Mouse (Mus musculus) lung, postnatal 0 days (tissue): ENCODE data around the gene Il17c. TPM values are rescaled to one million over a fixed set of nuclear protein-coding genes. Genes with fewer than 3 reads are reported as not detected.

ENCODE experiments used
- ATAC-seq: fragments of 200-750 bp; cut with Nextera tagmentation; 2 replicates; pipeline ENCODE4 v1.8.0; 2017; ENCODE audit warnings: moderate library complexity
- DNase-seq: peaks from one replicate; pipeline ENCODE4 v3.0.0-alpha.2; 2016; ENCODE audit warnings: low spot score
- H3K27ac ChIP-seq: fragments of 300-500 bp; sonication (generic); 2 replicates; pipeline ENCODE4 v1.5.1; 2014; ENCODE audit warnings: antibody characterized with exemption, mild to moderate bottlenecking, low read length, mixed read lengths
- H3K27me3 ChIP-seq: fragments of 300-500 bp; sonication (generic); replicated peaks from 2 replicates; pipeline ENCODE4 v1.6.1; 2014; ENCODE audit warnings: low read length, mixed read lengths; ENCODE audit not compliant: insufficient read depth
- H3K36me3 ChIP-seq: fragments of 300-500 bp; sonication (generic); 2 replicates; pipeline ENCODE4 v1.6.1; 2014; ENCODE audit warnings: low read length, mixed read lengths; ENCODE audit not compliant: insufficient read depth
- H3K4me1 ChIP-seq: fragments of 300-500 bp; sonication (generic); 2 replicates; pipeline ENCODE4 v1.6.1; 2014; ENCODE audit warnings: antibody characterized with exemption, low read depth, low read length, mixed read lengths; ENCODE audit not compliant: insufficient read depth
- H3K4me2 ChIP-seq: fragments of 300-500 bp; sonication (generic); replicated peaks from 2 replicates; pipeline ENCODE4 v1.6.1; 2014; ENCODE audit warnings: low read depth, mild to moderate bottlenecking, low read length, moderate library complexity, mixed read lengths
- H3K4me3 ChIP-seq: fragments of 300-500 bp; sonication (generic); 2 replicates; pipeline ENCODE4 v1.5.1; 2014; ENCODE audit warnings: low read depth, low read length
- H3K9ac ChIP-seq: fragments of 300-500 bp; sonication (generic); replicated peaks from 2 replicates; pipeline ENCODE4 v1.6.1; 2014; ENCODE audit warnings: low read depth, mild to moderate bottlenecking
- H3K9me3 ChIP-seq: fragments of 300-500 bp; sonication (generic); 2 replicates; pipeline ENCODE4 v1.6.1; 2016; ENCODE audit warnings: low read length, mixed read lengths
- CTCF ChIP-seq: IDR thresholded peaks from 2 replicates; pipeline ENCODE4 v1.5.1; 2016; ENCODE audit warnings: antibody characterized with exemption, mild to moderate bottlenecking
- EP300 ChIP-seq: IDR thresholded peaks from 2 replicates; pipeline ENCODE4 v1.6.1; 2016; ENCODE audit warnings: antibody characterized with exemption, mild to moderate bottlenecking, control low read depth
- WGBS: fragments of 180-500 bp; shearing (Covaris S2); extraction: QIAGEN DNeasy Blood & Tissue Kit; methylation state at CpG from one replicate; pipeline ENCODE4 v1.1.7; 2014; 5-methylcytosine and 5-hydroxymethylcytosine counted together
- polyA plus RNA-seq: library from polyadenylated mRNA; unstranded; fragments of >200 nt; fragmentation: Nextera tagmentation; extraction: Ambion mirVana; gene quantifications from 2 replicates; pipeline ENCODE4 v1.2.1, GENCODE M21; 2015

Gene Il17c
- polyA plus RNA-seq, 1 experiment from 2014 or later, result not detected

DNA sequence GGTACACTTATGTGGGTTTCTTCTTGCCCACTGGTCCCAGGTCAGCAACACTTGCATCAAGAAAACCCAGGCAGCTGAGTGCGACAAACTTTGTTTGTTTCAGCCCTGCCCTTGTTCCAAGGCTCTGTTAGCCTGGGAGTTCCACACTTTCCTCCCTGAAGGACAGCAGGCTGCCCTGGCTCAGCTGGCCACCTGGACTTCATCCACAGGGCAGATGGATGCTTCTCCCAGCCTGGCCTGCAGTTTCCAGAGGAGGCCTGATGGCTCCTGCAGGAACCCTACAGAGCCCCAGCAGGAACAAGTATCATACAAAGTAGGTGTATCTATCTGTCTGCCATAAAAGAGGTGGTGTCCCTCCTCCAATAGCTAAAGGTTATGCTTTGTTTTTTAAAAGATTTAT, 19.5 kb downstream of the Il17c start:
- H3K9me3 ChIP-seq, result no peaks in the 10 kb centered on the region
- no peak for TF ChIP-seq CTCF
- TF ChIP-seq EP300, result no peak
- H3K4me3 ChIP-seq, result no peak overlapping the region
- no peak overlapping the region for H3K4me2 ChIP-seq
- no peak for ATAC-seq
- H3K4me1 ChIP-seq, result peaks cover 7% of the 10 kb centered on the region; the same call in 1 of the 2 replicates
- H3K27ac ChIP-seq, result no peak overlapping the region
- H3K27me3 ChIP-seq, result no peaks in the 10 kb centered on the region
- no peak for DNase-seq
- 88% methylated on average over 1 of the region's 1 CpGs for WGBS
- no peak overlapping the region for H3K9ac ChIP-seq
- no peaks in the 10 kb centered on the region for H3K36me3 ChIP-seq

DNA sequence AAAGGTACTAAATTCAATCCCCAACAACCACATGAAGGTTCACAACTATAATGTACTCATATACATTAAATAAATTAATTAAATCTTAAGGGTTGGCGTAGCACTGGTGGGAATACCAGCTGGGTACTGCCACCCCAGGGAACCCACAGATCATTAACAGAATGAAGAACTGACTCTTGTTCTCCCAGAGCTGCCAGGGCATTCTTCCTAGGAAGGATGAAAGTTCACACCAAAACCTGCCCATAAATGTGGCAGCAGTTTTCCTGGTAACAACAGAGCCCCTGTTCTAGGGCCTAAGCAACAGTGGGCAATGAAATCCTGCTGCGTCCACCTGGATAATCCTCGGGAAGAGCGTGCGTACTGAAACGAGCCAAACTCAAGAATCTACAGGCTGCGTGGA, 20.5 kb downstream of the Il17c start:
- no peak for DNase-seq
- peak overlapping the region; percentile 43 for H3K9ac ChIP-seq
- TF ChIP-seq CTCF (no peak), EP300 (no peak)
- no peak overlapping the region for H3K27ac ChIP-seq
- H3K4me1 ChIP-seq, result peaks cover 7% of the 10 kb centered on the region; the same call in 1 of the 2 replicates
- no peaks in the 10 kb centered on the region for H3K36me3 ChIP-seq
- no peaks in the 10 kb centered on the region for H3K27me3 ChIP-seq
- WGBS, result 23% methylated on average over 7 of the region's 7 CpGs
- peak overlapping the region; percentile 52 for H3K4me3 ChIP-seq
- ATAC-seq, result no peak
- H3K4me2 ChIP-seq, result peak overlapping the region; percentile 97
- no peaks in the 10 kb centered on the region for H3K9me3 ChIP-seq

DNA sequence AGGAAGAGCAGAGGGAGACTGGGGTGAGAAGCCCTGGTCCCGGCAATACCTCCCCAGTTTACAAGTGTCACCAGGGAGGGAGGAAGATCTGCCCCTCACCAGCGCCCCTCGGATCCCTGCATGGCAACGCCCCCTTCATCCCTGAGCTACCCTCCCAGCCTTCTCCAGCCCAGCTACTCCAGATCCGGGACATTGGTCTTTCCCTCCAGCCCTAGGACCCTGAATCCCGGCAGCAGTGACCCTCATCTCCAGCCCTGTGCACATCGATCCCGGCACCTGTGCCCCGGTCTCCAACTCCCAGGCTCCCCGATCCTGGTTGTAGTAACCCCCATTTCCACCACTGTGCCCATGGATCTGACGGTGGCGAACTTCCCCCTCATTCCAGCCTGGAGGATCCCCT, 21.0 kb downstream of the Il17c start:
- ATAC-seq (no peak), DNase-seq (no peak)
- 2% methylated on average over 11 of the region's 12 CpGs for WGBS

DNA sequence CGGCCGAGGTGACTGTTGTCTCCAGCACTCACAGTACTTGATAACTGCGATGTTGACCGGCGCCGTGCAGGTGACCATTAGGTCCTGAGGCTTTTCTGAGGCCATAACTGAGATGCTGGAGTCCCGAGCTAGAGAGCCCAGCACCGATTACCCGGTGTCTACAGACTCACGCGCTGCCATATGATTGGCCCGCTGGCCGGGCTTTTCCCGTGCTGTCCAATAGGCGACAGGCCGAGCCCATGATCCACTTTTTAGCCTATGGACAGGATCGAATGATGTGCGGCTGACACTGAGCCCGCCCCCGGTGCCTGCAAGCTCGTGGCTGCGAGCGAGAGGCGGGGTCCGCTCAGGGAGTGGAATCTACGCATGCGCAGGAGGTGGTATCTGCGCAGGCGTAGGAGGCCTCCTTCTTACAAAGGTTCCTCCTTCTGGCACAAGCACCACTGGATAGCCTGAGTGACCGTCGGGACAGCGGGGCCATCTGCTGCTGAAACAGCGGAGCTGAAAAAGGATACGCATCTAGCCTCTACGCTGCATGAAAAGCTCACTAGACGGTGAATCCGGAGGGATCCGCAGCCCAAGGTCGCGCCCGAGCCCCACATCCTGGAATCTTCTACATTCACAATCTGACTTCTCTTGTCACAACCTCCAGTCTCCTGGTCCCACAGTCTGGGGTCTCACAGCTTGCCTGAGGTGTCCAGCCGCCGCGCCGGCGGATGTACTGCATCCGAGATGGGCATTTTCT, 21.6 kb downstream of the Il17c start, which contains the start of gene Mvd:
Gene Mvd (minus strand): TSS at position 161 of the 745 bp plus-strand sequence.
- Histone ChIP-seq H3K4me3 (peak within 1 kb of the TSS; percentile 52), H3K9ac (peak within 1 kb of the TSS; percentile 45), H3K27me3 (no peaks in the 10 kb centered on the region), H3K36me3 (no peaks in the 10 kb centered on the region), H3K4me1 (peaks cover 7% of the 10 kb centered on the region; the same call in 1 of the 2 replicates), H3K27ac (peak within 1 kb of the TSS; percentile 90), H3K9me3 (no peaks in the 10 kb centered on the region), H3K4me2 (peak within 1 kb of the TSS; percentile 97)
- under 1% methylated on average over 47 of the region's 47 CpGs for WGBS
- peak; percentile 71 for TF ChIP-seq CTCF
- no peak for TF ChIP-seq EP300
- ATAC-seq, result peak; percentile 97
- peak; percentile 100 for DNase-seq

More for the DNA sequence above, 21.0 kb downstream of the Il17c start:
- H3K9ac ChIP-seq, result peak overlapping the region; percentile 43
- no peaks in the 10 kb centered on the region for H3K36me3 ChIP-seq
- H3K9me3 ChIP-seq, result no peaks in the 10 kb centered on the region
- H3K4me3 ChIP-seq, result peak overlapping the region; percentile 52
- peaks cover 7% of the 10 kb centered on the region; the same call in 1 of the 2 replicates for H3K4me1 ChIP-seq
- H3K27me3 ChIP-seq, result no peaks in the 10 kb centered on the region
- peak overlapping the region; percentile 59; the same call in 1 of the 2 replicates for H3K27ac ChIP-seq
- TF ChIP-seq EP300 (no peak), CTCF (no peak)
- peak overlapping the region; percentile 97 for H3K4me2 ChIP-seq

DNA sequence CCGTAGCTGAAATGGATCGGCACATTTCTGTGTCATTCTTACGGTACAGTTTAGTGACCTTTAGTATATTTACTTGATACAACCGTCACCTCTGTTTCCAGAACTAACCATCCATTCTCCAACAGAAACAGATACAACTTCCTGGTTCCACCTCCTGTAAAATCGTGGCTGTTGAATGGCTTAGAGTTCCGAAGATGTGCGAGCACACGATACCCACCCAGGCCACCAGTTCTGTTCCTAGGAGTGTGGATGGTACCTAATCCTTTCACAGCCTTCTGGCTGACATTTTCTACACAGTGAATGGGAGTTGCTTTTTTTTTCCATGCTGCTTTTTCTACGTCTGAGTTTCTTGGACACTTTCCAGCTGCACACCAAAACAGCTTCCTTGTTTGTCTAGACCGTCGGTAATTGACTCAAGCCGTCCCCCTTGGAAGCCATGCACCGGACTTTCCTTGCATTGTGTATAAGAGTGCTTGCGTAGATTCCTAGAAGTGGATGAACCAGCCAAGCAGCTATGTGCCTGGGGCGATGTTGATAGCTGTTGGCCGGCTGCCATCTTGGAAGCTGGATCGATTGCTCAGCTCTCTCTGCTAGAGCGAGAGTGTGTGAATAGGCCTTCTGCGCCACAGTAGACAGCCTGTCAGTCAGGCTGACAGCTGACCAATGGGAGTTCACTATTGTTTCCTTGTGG, 22.4 kb downstream of the Il17c start:
- H3K36me3 ChIP-seq, result no peaks in the 10 kb centered on the region
- H3K4me3 ChIP-seq, result peak overlapping the region; percentile 52
- peak; percentile 95 for TF ChIP-seq EP300
- no peak for TF ChIP-seq CTCF
- peak overlapping the region; percentile 45 for H3K9ac ChIP-seq
- H3K27me3 ChIP-seq, result no peaks in the 10 kb centered on the region
- peaks cover 7% of the 10 kb centered on the region; the same call in 1 of the 2 replicates for H3K4me1 ChIP-seq
- H3K27ac ChIP-seq, result peak overlapping the region; percentile 90
- H3K4me2 ChIP-seq, result peak overlapping the region; percentile 97
- no peaks in the 10 kb centered on the region for H3K9me3 ChIP-seq
- WGBS, result under 1% methylated on average over 19 of the region's 19 CpGs
- peak; percentile 97 for DNase-seq
- peak; percentile 68 for ATAC-seq

DNA sequence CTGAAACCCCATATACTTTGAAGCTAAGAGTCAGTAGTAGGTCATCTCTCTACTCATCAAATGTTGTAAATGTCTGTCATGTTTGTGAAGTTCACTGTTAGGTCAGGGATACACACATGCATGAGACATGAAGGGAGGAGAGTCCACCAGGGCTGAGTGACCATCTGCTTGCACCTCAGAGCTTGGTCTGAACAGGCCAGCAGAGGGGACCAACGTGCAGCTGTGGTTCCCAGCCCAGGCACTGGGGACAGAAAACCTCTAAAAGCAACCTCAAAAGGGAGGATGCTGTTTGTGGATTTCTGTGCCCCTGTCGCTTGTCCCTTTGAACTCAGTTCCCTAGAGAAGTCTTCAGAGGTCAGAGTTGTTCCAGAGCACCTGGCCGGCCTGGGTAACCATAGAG, 23.4 kb downstream of the Il17c start:
- H3K4me3 ChIP-seq, result no peak overlapping the region
- ATAC-seq, result no peak
- H3K4me1 ChIP-seq, result peaks cover 7% of the 10 kb centered on the region; the same call in 1 of the 2 replicates
- H3K4me2 ChIP-seq, result peak overlapping the region; percentile 97; the same call in 1 of the 2 replicates
- H3K9me3 ChIP-seq, result no peaks in the 10 kb centered on the region
- no peaks in the 10 kb centered on the region for H3K27me3 ChIP-seq
- TF ChIP-seq EP300 (no peak), CTCF (peak; percentile 60)
- H3K36me3 ChIP-seq, result no peaks in the 10 kb centered on the region
- no peak overlapping the region for H3K27ac ChIP-seq
- H3K9ac ChIP-seq, result no peak overlapping the region
- WGBS, result 49% methylated on average over 3 of the region's 3 CpGs
- peak; percentile 44 for DNase-seq
